Mouse (Mus musculus): ENCODE results near the gene Wnt10a. TPM values are rescaled to one million over a fixed set of nuclear protein-coding genes. Genes with fewer than 3 reads are reported as not detected.

Gene Wnt10a
- polyA plus RNA-seq, 1 experiment from 2014 or later: 6.7 TPM

GRCm38 (mm10) chr1:74804211-74804870, 13.0 kb downstream of the Wnt10a start:
- no peak overlapping the region for H3K9ac ChIP-seq (ENCODE audit: low read depth, low read length)
- peaks cover 42% of the 10 kb centered on the region for H3K4me1 ChIP-seq (ENCODE audit: control insufficient read depth, insufficient read depth, low read length)
- no peaks in the 10 kb centered on the region for H3K36me3 ChIP-seq (ENCODE audit: control insufficient read depth, insufficient read depth, low read length)
- no peak overlapping the region for H3K4me2 ChIP-seq (ENCODE audit: low read depth, low read length)
- no peaks in the 10 kb centered on the region for H3K9me3 ChIP-seq (ENCODE audit: control insufficient read depth, low read length)
- no peak overlapping the region for H3K27ac ChIP-seq (replicated peaks; ENCODE audit: low read depth, low read length)
- peaks cover 86% of the 10 kb centered on the region for H3K27me3 ChIP-seq (replicated peaks; ENCODE audit: control insufficient read depth, insufficient read depth, low read length)
- no peak overlapping the region for H3K4me3 ChIP-seq (ENCODE audit: low read depth, low read length)
- 8% methylated on average over 10 of the region's 10 CpGs for WGBS
- DNase-seq (ENCODE audit: low spot score) (no peak), ATAC-seq (ENCODE audit: low read depth) (no peak)

GRCm38 (mm10) chr1:74805340-74805835, 14.1 kb downstream of the Wnt10a start:
- Histone ChIP-seq H3K4me1 (ENCODE audit: control insufficient read depth, insufficient read depth, low read length) (peaks cover 40% of the 10 kb centered on the region), H3K9me3 (ENCODE audit: control insufficient read depth, low read length) (no peaks in the 10 kb centered on the region), H3K27me3 (replicated peaks; ENCODE audit: control insufficient read depth, insufficient read depth, low read length) (peaks cover 80% of the 10 kb centered on the region), H3K27ac (replicated peaks; ENCODE audit: low read depth, low read length) (no peak overlapping the region), H3K9ac (ENCODE audit: low read depth, low read length) (no peak overlapping the region), H3K4me3 (ENCODE audit: low read depth, low read length) (no peak overlapping the region), H3K4me2 (ENCODE audit: low read depth, low read length) (no peak overlapping the region), H3K36me3 (ENCODE audit: control insufficient read depth, insufficient read depth, low read length) (no peaks in the 10 kb centered on the region)
- peak; percentile 3; the same call in 1 of the 2 replicates for ATAC-seq (ENCODE audit: low read depth)
- 14% methylated on average over 4 of the region's 4 CpGs for WGBS
- DNase-seq (ENCODE audit: low spot score): peak; percentile 63

- peak overlapping the region; percentile 53 for H3K4me2 ChIP-seq (ENCODE audit: low read depth, low read length)
- H3K9ac ChIP-seq (ENCODE audit: low read depth, low read length): no peak overlapping the region
- H3K4me1 ChIP-seq (ENCODE audit: control insufficient read depth, insufficient read depth, low read length): peaks cover 36% of the 10 kb centered on the region
- no peaks in the 10 kb centered on the region for H3K9me3 ChIP-seq (ENCODE audit: control insufficient read depth, low read length)
- H3K27ac ChIP-seq (replicated peaks; ENCODE audit: low read depth, low read length): no peak overlapping the region
- H3K36me3 ChIP-seq (ENCODE audit: control insufficient read depth, insufficient read depth, low read length): no peaks in the 10 kb centered on the region
- WGBS: 17% methylated on average over 5 of the region's 5 CpGs
- no peak overlapping the region for H3K4me3 ChIP-seq (ENCODE audit: low read depth, low read length)
- H3K27me3 ChIP-seq (replicated peaks; ENCODE audit: control insufficient read depth, insufficient read depth, low read length): peaks cover 75% of the 10 kb centered on the region
- DNase-seq (ENCODE audit: low spot score) (no peak), ATAC-seq (ENCODE audit: low read depth) (no peak)
Measured at GRCm38 (mm10) chr1:74805843-74806242, 14.5 kb downstream of the Wnt10a start.

GRCm38 (mm10) chr1:74806360-74807311, 15.3 kb downstream of the Wnt10a start:
- Histone ChIP-seq H3K4me1 (ENCODE audit: control insufficient read depth, insufficient read depth, low read length) (peaks cover 35% of the 10 kb centered on the region), H3K27me3 (replicated peaks; ENCODE audit: control insufficient read depth, insufficient read depth, low read length) (peaks cover 69% of the 10 kb centered on the region), H3K9me3 (ENCODE audit: control insufficient read depth, low read length) (no peaks in the 10 kb centered on the region), H3K4me2 (ENCODE audit: low read depth, low read length) (peak overlapping the region; percentile 53), H3K9ac (ENCODE audit: low read depth, low read length) (0 out of 2 replicates have a peak overlapping the region, but pooled peaks have one; percentile 21), H3K4me3 (ENCODE audit: low read depth, low read length) (peak overlapping the region; percentile 27), H3K27ac (replicated peaks; ENCODE audit: low read depth, low read length) (peak overlapping the region; percentile 49; the same call in 1 of the 2 replicates), H3K36me3 (ENCODE audit: control insufficient read depth, insufficient read depth, low read length) (no peaks in the 10 kb centered on the region)
- WGBS: 2% methylated on average over 34 of the region's 38 CpGs
- DNase-seq (ENCODE audit: low spot score) (peak; percentile 85), ATAC-seq (ENCODE audit: low read depth) (0 out of 2 replicates have a peak, but pooled peaks have one; percentile 10)

- peak; percentile 5 for ATAC-seq (ENCODE audit: low read depth)
- Histone ChIP-seq H3K4me2 (ENCODE audit: low read depth, low read length) (peak overlapping the region; percentile 53), H3K9me3 (ENCODE audit: control insufficient read depth, low read length) (no peaks in the 10 kb centered on the region), H3K36me3 (ENCODE audit: control insufficient read depth, insufficient read depth, low read length) (no peaks in the 10 kb centered on the region), H3K4me3 (ENCODE audit: low read depth, low read length) (peak overlapping the region; percentile 22), H3K4me1 (ENCODE audit: control insufficient read depth, insufficient read depth, low read length) (peaks cover 34% of the 10 kb centered on the region), H3K9ac (ENCODE audit: low read depth, low read length) (no peak overlapping the region), H3K27ac (replicated peaks; ENCODE audit: low read depth, low read length) (peak overlapping the region; percentile 49), H3K27me3 (replicated peaks; ENCODE audit: control insufficient read depth, insufficient read depth, low read length) (peaks cover 59% of the 10 kb centered on the region)
- 9% methylated on average over 18 of the region's 23 CpGs for WGBS
- DNase-seq (ENCODE audit: low spot score): peak; percentile 31
Measured at GRCm38 (mm10) chr1:74807551-74808071, 16.3 kb downstream of the Wnt10a start.

GRCm38 (mm10) chr1:74808078-74808477, 16.8 kb downstream of the Wnt10a start:
- H3K4me1 ChIP-seq (ENCODE audit: control insufficient read depth, insufficient read depth, low read length): peaks cover 29% of the 10 kb centered on the region
- ATAC-seq (ENCODE audit: low read depth) (peak; percentile 85), DNase-seq (ENCODE audit: low spot score) (peak; percentile 95)
- H3K4me2 ChIP-seq (ENCODE audit: low read depth, low read length): peak overlapping the region; percentile 53
- no peak overlapping the region for H3K9ac ChIP-seq (ENCODE audit: low read depth, low read length)
- no peaks in the 10 kb centered on the region for H3K36me3 ChIP-seq (ENCODE audit: control insufficient read depth, insufficient read depth, low read length)
- 0% methylated on average over 14 of the region's 16 CpGs for WGBS
- H3K27me3 ChIP-seq (replicated peaks; ENCODE audit: control insufficient read depth, insufficient read depth, low read length): peaks cover 55% of the 10 kb centered on the region
- no peaks in the 10 kb centered on the region for H3K9me3 ChIP-seq (ENCODE audit: control insufficient read depth, low read length)
- H3K4me3 ChIP-seq (ENCODE audit: low read depth, low read length): peak overlapping the region; percentile 22
- H3K27ac ChIP-seq (replicated peaks; ENCODE audit: low read depth, low read length): peak overlapping the region; percentile 49; the same call in 1 of the 2 replicates

- no peak overlapping the region for H3K4me2 ChIP-seq (ENCODE audit: low read depth, low read length)
- H3K9ac ChIP-seq (ENCODE audit: low read depth, low read length): no peak overlapping the region
- no peaks in the 10 kb centered on the region for H3K36me3 ChIP-seq (ENCODE audit: control insufficient read depth, insufficient read depth, low read length)
- no peak for ATAC-seq (ENCODE audit: low read depth)
- H3K27ac ChIP-seq (replicated peaks; ENCODE audit: low read depth, low read length): no peak overlapping the region
- WGBS: 56% methylated on average over 10 of the region's 10 CpGs
- H3K4me1 ChIP-seq (ENCODE audit: control insufficient read depth, insufficient read depth, low read length): peaks cover 23% of the 10 kb centered on the region
- no peak overlapping the region for H3K4me3 ChIP-seq (ENCODE audit: low read depth, low read length)
- peaks cover 46% of the 10 kb centered on the region for H3K27me3 ChIP-seq (replicated peaks; ENCODE audit: control insufficient read depth, insufficient read depth, low read length)
- peak; percentile 72 for DNase-seq (ENCODE audit: low spot score)
- H3K9me3 ChIP-seq (ENCODE audit: control insufficient read depth, low read length): no peaks in the 10 kb centered on the region
Measured at GRCm38 (mm10) chr1:74809007-74809406, 17.7 kb downstream of the Wnt10a start.

GRCm38 (mm10) chr1:74814931-74815647, 23.8 kb downstream of the Wnt10a start:
- H3K4me3 ChIP-seq (ENCODE audit: low read depth, low read length): no peak overlapping the region
- no peaks in the 10 kb centered on the region for H3K9me3 ChIP-seq (ENCODE audit: control insufficient read depth, low read length)
- DNase-seq (ENCODE audit: low spot score) (no peak), ATAC-seq (ENCODE audit: low read depth) (no peak)
- no peaks in the 10 kb centered on the region; the same call in 1 of the 2 replicates for H3K27me3 ChIP-seq (replicated peaks; ENCODE audit: control insufficient read depth, insufficient read depth, low read length)
- peaks cover 9% of the 10 kb centered on the region for H3K4me1 ChIP-seq (ENCODE audit: control insufficient read depth, insufficient read depth, low read length)
- 69% methylated on average over 9 of the region's 9 CpGs for WGBS
- no peaks in the 10 kb centered on the region for H3K36me3 ChIP-seq (ENCODE audit: control insufficient read depth, insufficient read depth, low read length)
- H3K4me2 ChIP-seq (ENCODE audit: low read depth, low read length): no peak overlapping the region
- no peak overlapping the region for H3K9ac ChIP-seq (ENCODE audit: low read depth, low read length)
- no peak overlapping the region for H3K27ac ChIP-seq (replicated peaks; ENCODE audit: low read depth, low read length)

Data from embryonic facial prominence, embryonic 14.5 days (tissue).